Mouse (Mus musculus) B cell, adult 2 months (primary cell): Measurements from ENCODE around the gene Hltf.
A peak's percentile ranks its signal among the peaks of the same experiment; 100 is the strongest.
"Not testable (repeated sequence)": the region's sequence is repeated elsewhere in the genome, so short reads cannot be mapped to it uniquely, and the experiment has no call there.

Experiments used
- DNase-seq, 2 experiments: peaks; one replicate each; pipeline ENCODE4 v3.0.0; 2022

The Hltf gene

GRCm38 (mm10) chr3:20104776-20105175 is 47.2 kb downstream of the Hltf start:
- DNase-seq: peak; percentile 40 to 50

GRCm38 (mm10) chr3:20108881-20109280 is 51.3 kb downstream of the Hltf start:
- DNase-seq: no peak

GRCm38 (mm10) chr3:20111913-20112312 is 54.3 kb downstream of the Hltf start:
- DNase-seq: no peak

GRCm38 (mm10) chr3:20119044-20119591 is 61.5 kb downstream of the Hltf start:
- DNase-seq: no peak

- DNase-seq: no peak
These were observed 62.2 kb downstream of the Hltf start for GRCm38 (mm10) chr3:20119686-20120244.

GRCm38 (mm10) chr3:20121582-20121981 is 64.0 kb downstream of the Hltf start:
- DNase-seq: not testable (repeated sequence)

GRCm38 (mm10) chr3:20125604-20126003 is 68.0 kb downstream of the Hltf start:
- DNase-seq: no peak

- no peak for DNase-seq
These were observed 69.5 kb downstream of the Hltf start for GRCm38 (mm10) chr3:20127047-20127595.

GRCm38 (mm10) chr3:20129491-20129890 is 71.9 kb downstream of the Hltf start:
- no peak for DNase-seq

- DNase-seq: no peak
These were observed 73.1 kb downstream of the Hltf start for GRCm38 (mm10) chr3:20130456-20131349.

- DNase-seq: no peak
These were observed 73.7 kb downstream of the Hltf start for GRCm38 (mm10) chr3:20131350-20131720.

GRCm38 (mm10) chr3:20132731-20133130 is 75.1 kb downstream of the Hltf start:
- DNase-seq: no peak

- DNase-seq: no peak
These were observed 76.1 kb downstream of the Hltf start for GRCm38 (mm10) chr3:20133745-20134144.

- no peak for DNase-seq
These were observed 76.9 kb downstream of the Hltf start for GRCm38 (mm10) chr3:20134545-20134944.

- DNase-seq: no peak
These were observed 79.4 kb downstream of the Hltf start for GRCm38 (mm10) chr3:20136868-20137581.

GRCm38 (mm10) chr3:20141240-20141639 is 83.6 kb downstream of the Hltf start:
- no peak for DNase-seq

- DNase-seq: no peak
These were observed 84.1 kb downstream of the Hltf start for GRCm38 (mm10) chr3:20141679-20142078.

- DNase-seq: no peak
These were observed 84.5 kb downstream of the Hltf start for GRCm38 (mm10) chr3:20142101-20142500.

- no peak for DNase-seq
These were observed 85.0 kb downstream of the Hltf start for GRCm38 (mm10) chr3:20142576-20142975.

GRCm38 (mm10) chr3:20143726-20144125 is 86.1 kb downstream of the Hltf start:
- no peak for DNase-seq

GRCm38 (mm10) chr3:20144401-20144800 is 86.8 kb downstream of the Hltf start:
- no peak for DNase-seq

- DNase-seq: no peak
These were observed 88.1 kb downstream of the Hltf start for GRCm38 (mm10) chr3:20145696-20146113.

- no peak for DNase-seq
These were observed 89.3 kb downstream of the Hltf start for GRCm38 (mm10) chr3:20146884-20147395.
